Mouse (Mus musculus) embryonic fibroblast, embryonic 13.5 days (primary cell): ENCODE data around the gene Zfp398. TPM values are rescaled to one million over a fixed set of nuclear protein-coding genes. Genes with fewer than 3 reads are reported as not detected.

Experiments used
- H3K27ac ChIP-seq: 2 replicates; pipeline ENCODE4 v1.5.1; 2012; ENCODE audit warnings: low read length, control low read depth, inconsistent platforms; ENCODE audit not compliant: insufficient read depth
- H3K4me1 ChIP-seq: 2 replicates; pipeline ENCODE4 v1.6.1; 2011; ENCODE audit warnings: low read length; ENCODE audit not compliant: control insufficient read depth, insufficient read depth
- H3K4me3 ChIP-seq: 2 replicates; pipeline ENCODE4 v1.5.1; 2011; ENCODE audit warnings: mild to moderate bottlenecking, control low read depth, low read length; ENCODE audit not compliant: insufficient read depth
- CTCF ChIP-seq: IDR thresholded peaks from 2 replicates; pipeline ENCODE4 v1.5.1; 2011; ENCODE audit warnings: mild to moderate bottlenecking, control low read depth, low read length, moderate library complexity, borderline replicate concordance; ENCODE audit not compliant: insufficient read depth
- POLR2A ChIP-seq: IDR thresholded peaks from 2 replicates; pipeline ENCODE4 v1.6.1; 2011; ENCODE audit warnings: low read depth, mild to moderate bottlenecking, control low read depth, low read length, moderate library complexity
- polyA plus RNA-seq: library from polyadenylated mRNA; stranded (reverse); fragments of >200 nt; gene quantifications from 2 replicates; pipeline ENCODE4 v1.2.4, GENCODE M21; 2011; ENCODE audit warnings: low read depth; ENCODE audit not compliant: missing spikeins, insufficient read length

The Zfp398 gene
- polyA plus RNA-seq = 6.4 and 8.1 TPM in 2 replicates

- Histone ChIP-seq H3K4me3 (peak within 1 kb of the TSS; percentile 77), H3K4me1 (no peaks in the 10 kb centered on the region; the same call in 1 of the 2 replicates), H3K27ac (peak within 1 kb of the TSS; percentile 81)
- TF ChIP-seq POLR2A (peak; percentile 80), CTCF (peak; percentile 65)
Observed at GRCm38 (mm10) chr6:47835482-47835983, at the start of gene Zfp398. TSS of gene Zfp398 (plus strand) at chr6:47835661.

GRCm38 (mm10) chr6:47787941-47788736 lies 47.3 kb upstream of the Zfp398 start:
- H3K4me1 ChIP-seq = peaks cover 4% of the 10 kb centered on the region
- peak overlapping the region; percentile 34 for H3K4me3 ChIP-seq
- peak; percentile 96 for TF ChIP-seq POLR2A
- TF ChIP-seq CTCF = no peak
- H3K27ac ChIP-seq = peak overlapping the region; percentile 89

- H3K4me1 ChIP-seq = peaks cover 4% of the 10 kb centered on the region
- H3K4me3 ChIP-seq = peak overlapping the region; percentile 34
- TF ChIP-seq CTCF (no peak), POLR2A (0 out of 2 replicates have a peak, but pooled peaks have one; percentile 31)
- H3K27ac ChIP-seq = peak overlapping the region; percentile 89
Observed at GRCm38 (mm10) chr6:47788821-47789220, 46.6 kb upstream of the Zfp398 start.

- H3K27ac ChIP-seq = no peak overlapping the region
- TF ChIP-seq CTCF = no peak
- no peak for TF ChIP-seq POLR2A
- H3K4me1 ChIP-seq = peaks cover 4% of the 10 kb centered on the region
- H3K4me3 ChIP-seq = no peak overlapping the region
Observed at GRCm38 (mm10) chr6:47790745-47791144, 44.7 kb upstream of the Zfp398 start.

- H3K4me1 ChIP-seq = peaks cover 4% of the 10 kb centered on the region
- TF ChIP-seq CTCF (no peak), POLR2A (no peak)
- no peak overlapping the region for H3K4me3 ChIP-seq
Observed at GRCm38 (mm10) chr6:47792533-47792932, 42.9 kb upstream of the Zfp398 start.

GRCm38 (mm10) chr6:47793284-47793683 lies 42.2 kb upstream of the Zfp398 start:
- Histone ChIP-seq H3K4me1 (peaks cover 4% of the 10 kb centered on the region), H3K4me3 (no peak overlapping the region), H3K27ac (no peak overlapping the region)
- TF ChIP-seq CTCF = no peak
- no peak for TF ChIP-seq POLR2A

More at GRCm38 (mm10) chr6:47792533-47792932, 42.9 kb upstream of the Zfp398 start:
- H3K27ac ChIP-seq = no peak overlapping the region

- no peak overlapping the region for H3K27ac ChIP-seq
- TF ChIP-seq CTCF = peak; percentile 35; the same call in 1 of the 2 replicates
- TF ChIP-seq POLR2A = no peak
- no peaks in the 10 kb centered on the region for H3K4me1 ChIP-seq
- no peak overlapping the region for H3K4me3 ChIP-seq
Observed at GRCm38 (mm10) chr6:47794106-47794830, 41.2 kb upstream of the Zfp398 start.

GRCm38 (mm10) chr6:47799079-47799478 lies 36.4 kb upstream of the Zfp398 start:
- TF ChIP-seq CTCF (no peak), POLR2A (no peak)

GRCm38 (mm10) chr6:47805520-47805919 lies 29.9 kb upstream of the Zfp398 start:
- Histone ChIP-seq H3K27ac (0 out of 2 replicates have a peak overlapping the region, but pooled peaks have one; percentile 4), H3K4me3 (no peak overlapping the region), H3K4me1 (no peaks in the 10 kb centered on the region)
- TF ChIP-seq CTCF (no peak), POLR2A (no peak)

More at GRCm38 (mm10) chr6:47799079-47799478, 36.4 kb upstream of the Zfp398 start:
- no peak overlapping the region for H3K4me3 ChIP-seq
- H3K4me1 ChIP-seq = no peaks in the 10 kb centered on the region
- no peak overlapping the region for H3K27ac ChIP-seq

GRCm38 (mm10) chr6:47807419-47807818 lies 28.0 kb upstream of the Zfp398 start:
- Histone ChIP-seq H3K27ac (no peak overlapping the region), H3K4me1 (peaks cover 4% of the 10 kb centered on the region), H3K4me3 (no peak overlapping the region)
- TF ChIP-seq CTCF (no peak), POLR2A (no peak)
